Mouse (Mus musculus): Measurements from ENCODE around the gene Trem2. TPM values are rescaled to one million over a fixed set of nuclear protein-coding genes. Genes with fewer than 3 reads are reported as not detected.
"Not testable (repeated sequence)": the region's sequence is repeated elsewhere in the genome, so short reads cannot be mapped to it uniquely, and the experiment has no call there.

Gene Trem2
- total RNA-seq (2021) (1 to 10 TPM; 3.4 to 5.3 TPM), polyA plus RNA-seq (2012; rRNA removed) (9.4 and 12.2 TPM in 2 replicates)
- long read RNA-seq, full-length matches to known transcripts, result 3 of 3 reads
- long read RNA-seq, partial matches to known transcripts, result 0 of 3 reads
- long read RNA-seq, other reads (novel, unspliced or antisense), result 0 of 3 reads

- DNase-seq, result peak; percentile 61
Observed at GRCm38 (mm10) chr17:48346231-48346630, at the start of gene Trem2. Gene Trem2, plus strand, starts transcription at chr17:48346401.

DNA sequence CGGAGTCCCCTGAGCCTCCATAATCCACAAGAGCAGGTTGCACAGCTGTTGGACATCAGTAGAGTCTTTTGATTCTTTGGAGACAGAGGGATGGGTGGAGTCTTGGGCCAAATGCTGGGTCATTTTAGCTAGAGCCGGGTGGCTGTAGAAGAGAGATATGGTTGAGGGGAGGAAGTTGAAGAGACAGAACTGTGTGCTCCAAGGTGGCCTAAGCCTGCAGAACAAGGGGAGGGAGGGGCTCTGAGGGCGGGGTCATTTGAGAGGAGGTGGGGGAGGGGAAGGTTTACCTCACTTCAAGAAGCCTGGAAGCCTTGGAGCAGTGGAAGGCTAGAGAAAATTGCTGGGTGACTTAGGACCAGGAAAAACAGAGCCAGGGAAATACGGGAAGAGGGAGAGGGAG, 47.0 kb upstream of the Trem2 start, which contains the start of gene Treml2:
Treml2 (plus strand) TSS at position 296 of the 400 bp plus-strand sequence.
- no peak for DNase-seq

GRCm38 (mm10) chr17:48299756-48300155, 46.4 kb upstream of the Trem2 start:
- DNase-seq, result no peak

- no peak for DNase-seq
Observed at GRCm38 (mm10) chr17:48300199-48300598, 46.0 kb upstream of the Trem2 start.

DNA sequence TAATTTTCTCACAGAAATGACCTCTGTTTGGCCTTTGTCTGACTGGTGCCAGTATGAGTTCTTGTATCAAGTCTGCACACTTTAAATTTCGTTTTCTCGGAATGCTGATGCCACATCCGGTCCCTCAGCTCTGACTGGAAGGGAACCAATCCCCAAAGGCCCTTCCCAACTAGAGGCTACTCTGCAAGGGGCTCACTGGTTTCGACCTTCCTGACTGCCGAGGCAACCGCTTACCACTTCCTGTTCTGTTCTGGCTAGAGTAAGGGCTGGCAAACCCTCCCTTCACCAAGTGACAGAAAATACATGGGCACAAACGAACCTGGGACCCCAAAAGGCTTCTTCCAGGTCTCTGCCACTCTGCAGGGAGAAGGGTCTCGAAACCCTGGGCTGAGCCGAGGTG, 45.3 kb upstream of the Trem2 start:
- DNase-seq, result no peak

- DNase-seq, result no peak
Observed at GRCm38 (mm10) chr17:48301792-48302191, 44.4 kb upstream of the Trem2 start.

DNA sequence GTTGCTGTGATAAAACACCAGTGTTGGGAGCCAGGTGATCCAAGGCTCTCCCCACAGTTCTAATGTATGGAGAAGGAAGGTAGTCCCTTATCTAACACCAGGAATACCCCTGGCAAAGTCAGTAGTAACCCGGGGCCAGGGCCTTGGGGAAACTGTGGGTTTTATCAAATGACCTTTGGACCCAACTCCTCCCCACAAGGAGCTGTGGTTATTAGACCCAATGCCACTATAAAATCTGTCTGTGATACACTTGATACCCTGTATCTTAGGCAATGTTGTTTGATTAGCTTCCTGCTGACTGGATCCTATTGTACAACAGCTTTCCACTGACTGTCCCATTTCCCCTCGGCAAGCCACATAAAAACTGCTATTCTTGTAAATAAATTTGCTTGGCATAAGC, 34.1 kb upstream of the Trem2 start:
- no peak for DNase-seq

DNA sequence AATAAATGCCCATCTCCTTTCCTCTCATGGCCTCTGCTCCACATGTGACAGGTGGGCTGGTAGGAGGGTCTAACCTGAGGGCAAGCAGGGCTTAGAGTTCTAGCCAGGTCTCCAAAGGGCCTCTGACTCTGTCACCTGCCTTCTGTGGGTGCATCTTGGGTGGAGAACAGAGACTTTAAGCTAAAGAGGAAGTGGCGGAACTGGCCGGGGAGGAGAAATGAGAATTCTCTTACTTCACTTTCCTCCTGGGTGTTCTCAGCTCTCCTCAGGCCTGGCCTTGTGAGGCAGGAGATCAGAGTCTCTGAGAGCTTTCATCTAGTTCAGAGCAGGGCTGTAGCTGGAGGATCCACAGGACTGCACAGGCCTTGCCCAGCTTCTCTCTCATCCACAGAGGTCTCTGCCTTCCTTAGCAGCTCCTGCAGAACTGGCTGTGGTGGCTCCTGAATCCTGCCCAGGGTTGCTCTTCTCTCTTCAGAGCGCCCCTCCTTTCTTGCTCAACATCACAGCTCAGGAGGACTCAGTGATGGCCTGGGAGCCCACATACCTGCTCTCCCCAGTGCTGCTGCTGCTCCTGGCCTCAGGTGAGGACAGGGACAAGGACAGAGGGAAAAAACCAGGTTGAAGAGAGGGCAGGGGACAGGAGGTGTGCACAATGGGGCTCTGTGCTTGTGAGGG, 30.2 kb upstream of the Trem2 start, which contains the start of gene B430306N03Rik:
B430306N03Rik (plus strand) TSS at position 237 of the 675 bp plus-strand sequence.
- not testable (repeated sequence) for DNase-seq

DNA sequence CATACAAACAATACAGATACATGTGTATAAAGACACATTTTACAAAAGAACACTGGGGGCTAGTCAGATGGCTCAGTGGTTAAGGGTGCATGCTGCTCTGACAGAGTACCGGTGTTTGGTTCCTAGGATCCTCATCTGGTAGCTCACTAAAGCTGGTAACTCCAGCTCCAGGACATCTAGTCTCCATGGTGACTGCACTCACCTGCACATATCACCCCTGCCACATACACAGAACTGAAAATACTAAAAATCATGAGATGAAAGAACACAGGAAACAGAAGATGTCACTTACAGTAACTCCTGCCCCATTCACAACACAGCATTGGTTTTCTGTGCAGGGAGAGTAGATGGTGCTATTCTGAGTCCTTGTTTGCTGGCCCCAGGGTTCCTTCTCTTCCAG, 27.5 kb upstream of the Trem2 start:
- no peak for DNase-seq

DNA sequence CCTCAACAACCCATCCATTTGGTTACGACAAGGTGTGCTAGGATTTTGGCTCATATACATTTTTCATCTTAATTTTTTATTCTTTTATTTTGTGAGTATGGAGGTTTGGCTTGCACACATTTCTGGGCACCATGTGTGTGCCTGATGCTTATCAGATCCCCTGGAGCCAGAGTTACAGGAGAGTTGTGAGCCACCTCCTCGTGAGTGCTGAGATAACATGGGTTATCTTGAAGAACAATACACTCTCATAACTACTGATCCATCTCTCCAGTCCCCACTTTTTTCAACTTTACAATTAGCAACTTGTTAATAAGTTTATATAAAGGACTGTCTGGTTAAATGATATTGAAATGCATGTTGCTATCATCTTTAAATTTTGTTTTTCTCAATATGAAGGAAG, 24.9 kb upstream of the Trem2 start:
- DNase-seq, result no peak

GRCm38 (mm10) chr17:48323236-48323635, 23.0 kb upstream of the Trem2 start:
- no peak for DNase-seq

DNA sequence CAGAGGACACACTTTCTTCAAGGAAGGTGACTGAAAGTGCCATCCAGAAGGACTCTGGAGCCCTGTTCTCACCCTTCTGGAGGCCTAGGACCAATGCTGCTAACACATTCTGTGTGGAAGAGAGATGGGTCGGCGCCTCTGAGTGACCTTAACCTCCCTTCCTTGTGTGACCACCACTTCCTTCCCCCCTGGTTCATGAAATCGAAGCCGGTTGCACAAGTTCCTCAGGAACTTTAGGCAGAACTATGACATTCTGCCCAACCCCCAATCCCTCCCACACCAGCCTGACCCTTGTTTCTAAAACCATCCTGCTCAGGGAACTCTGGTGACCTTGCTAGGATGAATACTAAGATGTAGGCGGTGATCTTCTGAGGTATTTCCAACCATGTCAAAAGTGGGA, 21.9 kb upstream of the Trem2 start:
- no peak for DNase-seq

GRCm38 (mm10) chr17:48325093-48325492, 21.1 kb upstream of the Trem2 start:
- DNase-seq, result no peak

GRCm38 (mm10) chr17:48325638-48326037, 20.6 kb upstream of the Trem2 start:
- DNase-seq, result no peak

GRCm38 (mm10) chr17:48326656-48327055, 19.5 kb upstream of the Trem2 start:
- DNase-seq, result no peak

- DNase-seq, result no peak
Observed at GRCm38 (mm10) chr17:48332524-48332923, 13.7 kb upstream of the Trem2 start.

- no peak for DNase-seq
Observed at GRCm38 (mm10) chr17:48334186-48334585, 12.0 kb upstream of the Trem2 start.

- peak; percentile 85 for DNase-seq
Observed at GRCm38 (mm10) chr17:48336857-48337256, 9.3 kb upstream of the Trem2 start.

- DNase-seq, result no peak
Observed at GRCm38 (mm10) chr17:48340267-48340666, 5.9 kb upstream of the Trem2 start.

- DNase-seq, result no peak
Observed at GRCm38 (mm10) chr17:48341947-48342346, 4.3 kb upstream of the Trem2 start.

- no peak for DNase-seq
Observed at GRCm38 (mm10) chr17:48343065-48343464, 3.1 kb upstream of the Trem2 start.

DNA sequence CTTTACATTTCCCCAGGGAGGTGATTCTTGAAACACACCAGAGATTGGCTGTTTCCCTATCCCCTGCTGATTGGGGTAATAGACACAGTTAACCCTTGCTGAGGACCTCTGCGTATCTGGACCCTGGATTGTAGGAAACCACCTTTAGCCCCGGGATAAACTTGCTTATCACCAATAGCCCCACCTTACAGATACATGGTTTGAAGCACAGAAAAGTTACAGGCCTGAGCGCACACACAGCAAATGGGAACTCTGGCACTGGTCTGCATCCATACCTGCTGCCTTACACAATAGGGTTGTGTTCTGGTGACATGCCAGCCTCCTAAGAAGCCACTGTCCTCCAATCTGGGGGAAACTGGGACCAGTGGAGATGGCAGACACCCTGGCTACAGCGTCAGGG, 377 bp upstream of the Trem2 start:
- DNase-seq, result no peak

DNA sequence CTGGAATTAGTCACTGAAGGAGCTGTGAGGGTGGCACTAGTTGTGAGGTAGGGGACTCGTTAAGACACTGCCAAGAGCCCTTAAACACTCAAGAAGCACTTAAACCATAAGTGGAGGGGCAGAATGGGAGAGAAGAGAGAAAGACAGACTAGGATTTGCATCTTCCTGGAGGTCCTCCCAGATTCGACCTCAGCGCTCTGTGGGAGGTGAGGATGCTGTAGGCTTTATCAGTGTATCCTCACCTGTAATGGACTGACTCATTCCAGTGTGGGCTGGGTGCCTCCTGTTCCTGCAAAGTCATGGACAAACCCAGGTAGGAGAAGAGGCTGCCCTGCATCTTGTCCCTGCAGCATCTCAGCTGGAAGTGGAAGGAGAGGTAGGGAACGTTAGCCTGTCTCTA, 633 bp downstream of the Trem2 start:
- DNase-seq, result no peak

- no peak for DNase-seq
Observed at GRCm38 (mm10) chr17:48347287-48347686, 1.1 kb downstream of the Trem2 start.

Measured in adrenal gland, adult 2 months (tissue).